Mouse (Mus musculus) megakaryocyte, embryonic 14.5 days (primary cell): ENCODE results near the gene Areg. TPM values are rescaled to one million over a fixed set of nuclear protein-coding genes. Genes with fewer than 3 reads are reported as not detected.

Experiments
- H3K27me3 ChIP-seq: replicated peaks from 2 replicates; pipeline ENCODE3; 2012; ENCODE audit warnings: inconsistent platforms
- H3K36me3 ChIP-seq: replicated peaks from 2 replicates; pipeline ENCODE3; 2012; ENCODE audit warnings: low read length, inconsistent platforms, mixed read lengths
- H3K4me1 ChIP-seq: 2 replicates; pipeline ENCODE4 v1.6.1; 2012; ENCODE audit warnings: inconsistent platforms
- H3K4me3 ChIP-seq: replicated peaks from 2 replicates; pipeline ENCODE3; 2012; ENCODE audit warnings: moderate library complexity, mild to moderate bottlenecking, inconsistent platforms
- H3K9me3 ChIP-seq: 2 replicates; pipeline ENCODE4 v1.6.1; 2012; ENCODE audit warnings: inconsistent platforms
- FLI1 ChIP-seq: IDR thresholded peaks from 2 replicates; pipeline ENCODE4 v1.6.1; 2012; ENCODE audit warnings: low read length, inconsistent platforms, mixed read lengths
- GATA1 ChIP-seq: IDR thresholded peaks from 3 replicates; pipeline ENCODE4 v1.6.1; 2012; ENCODE audit warnings: mixed read lengths, low read length, inconsistent platforms, borderline replicate concordance
- polyA plus RNA-seq: library from polyadenylated mRNA; stranded (reverse); fragments of >175 nt; gene quantifications from 2 replicates; pipeline ENCODE4 v1.2.3, GENCODE M21; 2012; ENCODE audit warnings: low replicate concordance; ENCODE audit not compliant: insufficient read depth

The Areg gene
- not detected in 2 replicates for polyA plus RNA-seq

DNA sequence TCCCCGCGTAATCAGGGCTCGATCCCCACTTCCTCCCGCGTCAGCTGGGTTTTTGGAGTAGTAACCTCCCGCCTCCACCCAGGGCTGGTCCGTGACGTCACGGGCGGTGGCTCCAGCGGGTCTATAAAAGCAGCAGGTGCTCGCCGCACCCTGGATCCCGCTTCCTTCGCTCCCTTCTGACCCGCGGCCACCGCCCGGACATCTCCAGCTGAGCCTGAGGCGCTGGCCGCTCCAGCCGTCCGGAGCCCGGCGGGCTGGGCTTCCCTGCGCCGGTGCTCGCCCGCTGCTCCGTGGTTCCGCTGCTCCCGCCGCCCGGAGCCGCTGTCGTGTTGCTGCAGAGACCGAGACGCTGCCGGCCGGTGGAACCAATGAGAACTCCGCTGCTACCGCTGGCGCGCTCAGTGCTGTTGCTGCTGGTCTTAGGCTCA lies at the start of gene Areg:
Gene Areg, plus strand, starts transcription at position 154 of the 428 bp plus-strand sequence.
- peaks cover 10% of the 10 kb centered on the region for H3K4me1 ChIP-seq
- H3K9me3 ChIP-seq = 0 out of 2 replicates have a peak, but pooled peaks cover 2% of the 10 kb centered on the region
- TF ChIP-seq GATA1 (no peak), FLI1 (no peak)
- H3K27me3 ChIP-seq = peaks cover 52% of the 10 kb centered on the region
- no peaks in the 10 kb centered on the region for H3K36me3 ChIP-seq
- peak within 1 kb of the TSS; percentile 88 for H3K4me3 ChIP-seq

DNA sequence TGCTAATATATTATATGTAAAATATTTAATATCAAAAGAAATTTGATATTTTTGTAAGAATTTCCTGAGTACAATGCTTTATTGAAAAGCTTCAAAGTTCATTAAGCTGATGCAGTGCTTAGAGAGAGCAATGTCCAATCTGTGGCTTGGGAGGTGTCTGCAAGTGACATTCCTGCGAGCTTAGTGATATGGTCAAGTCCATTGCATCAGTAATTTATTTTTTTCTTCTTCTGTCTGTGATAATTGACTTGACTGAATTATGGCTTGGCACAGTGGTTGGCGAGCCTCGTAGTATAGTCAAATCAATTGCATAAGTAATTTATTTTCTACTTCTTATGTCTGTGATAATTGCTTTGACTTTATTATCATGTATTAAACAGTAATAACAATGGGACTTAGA lies 49.1 kb upstream of the Areg start:
- Histone ChIP-seq H3K36me3 (no peaks in the 10 kb centered on the region), H3K27me3 (no peaks in the 10 kb centered on the region), H3K4me1 (no peaks in the 10 kb centered on the region), H3K9me3 (no peaks in the 10 kb centered on the region), H3K4me3 (no peak overlapping the region)
- TF ChIP-seq FLI1 (no peak), GATA1 (no peak)

GRCm38 (mm10) chr5:91097911-91098614 lies 41.3 kb upstream of the Areg start:
- Histone ChIP-seq H3K4me3 (no peak overlapping the region), H3K27me3 (no peaks in the 10 kb centered on the region), H3K36me3 (no peaks in the 10 kb centered on the region), H3K9me3 (no peaks in the 10 kb centered on the region), H3K4me1 (no peaks in the 10 kb centered on the region)
- TF ChIP-seq GATA1 (no peak), FLI1 (no peak)

GRCm38 (mm10) chr5:91101742-91102141 lies 37.7 kb upstream of the Areg start:
- Histone ChIP-seq H3K4me3 (no peak overlapping the region), H3K4me1 (no peaks in the 10 kb centered on the region), H3K9me3 (no peaks in the 10 kb centered on the region), H3K36me3 (no peaks in the 10 kb centered on the region), H3K27me3 (no peaks in the 10 kb centered on the region)
- TF ChIP-seq FLI1 (no peak), GATA1 (no peak)

DNA sequence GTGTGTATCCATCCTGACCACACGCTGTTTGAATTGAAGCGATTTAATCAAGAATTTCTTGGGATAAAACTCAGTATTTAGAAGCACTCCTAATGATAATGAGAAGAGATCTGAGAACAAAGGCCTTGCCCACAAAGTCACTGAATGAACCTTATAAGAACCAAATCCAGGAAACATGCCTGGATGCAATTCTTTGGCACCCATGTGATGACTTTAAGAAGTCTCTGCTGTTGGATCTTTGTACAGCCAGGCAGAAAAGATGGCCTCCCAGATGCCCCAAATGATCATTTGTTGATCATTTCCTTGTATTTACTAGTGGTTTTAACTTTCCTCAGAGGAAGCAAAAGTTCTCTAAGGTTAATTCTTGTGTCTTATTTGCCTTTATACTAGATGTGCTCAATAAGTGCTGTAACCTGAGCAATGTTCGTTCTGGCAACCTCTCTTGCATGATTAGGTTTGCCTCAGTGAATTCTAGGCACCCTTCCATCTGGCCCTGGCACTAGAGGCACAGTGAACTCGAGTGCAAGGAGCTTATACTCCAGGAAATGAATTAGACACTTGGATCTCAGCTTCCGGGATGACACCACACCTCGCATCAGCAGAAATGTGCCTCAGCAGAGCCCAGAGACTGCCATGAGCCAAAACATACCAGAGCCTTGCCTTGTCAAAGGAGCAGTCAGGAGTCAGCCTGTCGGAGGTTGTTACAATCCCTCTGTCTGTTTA lies 35.3 kb upstream of the Areg start:
- Histone ChIP-seq H3K36me3 (no peaks in the 10 kb centered on the region), H3K4me1 (no peaks in the 10 kb centered on the region), H3K9me3 (no peaks in the 10 kb centered on the region), H3K27me3 (no peaks in the 10 kb centered on the region), H3K4me3 (no peak overlapping the region)
- no peak for TF ChIP-seq GATA1
- TF ChIP-seq FLI1 = no peak

DNA sequence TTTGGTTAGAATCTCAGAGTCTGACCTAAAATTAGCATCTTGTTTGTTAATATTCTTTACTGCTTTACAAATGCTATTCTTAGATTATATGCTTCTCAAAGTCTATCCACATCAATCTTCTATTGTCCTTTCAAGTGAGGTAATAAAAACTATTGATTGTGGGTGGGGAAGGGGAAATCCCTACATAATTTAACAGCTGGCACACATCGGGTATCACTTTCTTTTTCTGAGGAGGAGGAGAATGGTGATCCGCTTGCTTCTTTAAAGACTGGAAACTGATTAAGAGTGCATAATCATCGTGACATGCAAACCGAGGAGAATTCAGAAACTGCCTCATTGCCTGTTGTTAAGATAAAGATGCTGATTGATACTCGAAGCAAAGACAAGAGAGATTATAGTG lies 33.2 kb upstream of the Areg start:
- Histone ChIP-seq H3K4me3 (no peak overlapping the region), H3K4me1 (no peaks in the 10 kb centered on the region), H3K36me3 (no peaks in the 10 kb centered on the region), H3K9me3 (peaks cover 3% of the 10 kb centered on the region; the same call in 1 of the 2 replicates), H3K27me3 (no peaks in the 10 kb centered on the region)
- no peak for TF ChIP-seq GATA1
- TF ChIP-seq FLI1 = no peak

DNA sequence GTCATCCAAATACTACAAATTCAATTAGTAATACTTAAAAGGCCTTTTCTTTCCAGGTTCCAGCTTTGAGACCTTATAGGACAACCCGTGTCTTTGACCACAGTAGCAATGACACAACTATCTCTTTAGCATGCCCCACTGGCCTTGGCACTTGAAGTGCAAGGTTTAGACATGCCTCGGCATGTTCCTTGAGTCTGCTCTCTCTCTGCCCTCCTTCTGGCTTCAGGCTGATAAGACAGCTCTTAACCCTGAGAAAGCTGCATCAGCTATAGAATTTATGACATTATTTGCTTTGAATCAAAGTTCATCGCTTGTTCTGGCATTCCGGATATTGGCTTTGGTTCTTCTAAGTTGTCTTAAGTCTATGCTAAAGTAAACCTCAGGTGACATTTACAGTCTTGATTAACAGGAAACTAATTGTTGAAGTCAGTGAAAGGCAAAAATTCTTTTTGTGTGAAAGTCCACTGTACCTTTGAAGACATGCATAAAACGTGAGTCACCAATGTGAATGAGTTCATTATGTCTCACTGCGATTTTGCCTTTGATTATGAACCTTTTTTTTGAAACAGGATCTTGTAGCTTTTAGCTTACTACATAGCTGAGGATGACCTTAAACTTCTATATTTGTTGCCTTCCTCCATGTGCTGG lies 29.3 kb upstream of the Areg start:
- Histone ChIP-seq H3K27me3 (peaks cover 2% of the 10 kb centered on the region), H3K36me3 (no peaks in the 10 kb centered on the region), H3K4me3 (no peak overlapping the region), H3K9me3 (peaks cover 3% of the 10 kb centered on the region; the same call in 1 of the 2 replicates), H3K4me1 (no peaks in the 10 kb centered on the region)
- no peak for TF ChIP-seq GATA1
- no peak for TF ChIP-seq FLI1

GRCm38 (mm10) chr5:91111019-91111418 lies 28.4 kb upstream of the Areg start:
- H3K4me1 ChIP-seq = no peaks in the 10 kb centered on the region
- no peaks in the 10 kb centered on the region for H3K36me3 ChIP-seq
- H3K27me3 ChIP-seq = peaks cover 2% of the 10 kb centered on the region
- peaks cover 3% of the 10 kb centered on the region; the same call in 1 of the 2 replicates for H3K9me3 ChIP-seq
- H3K4me3 ChIP-seq = no peak overlapping the region
- TF ChIP-seq FLI1 (no peak), GATA1 (no peak)

DNA sequence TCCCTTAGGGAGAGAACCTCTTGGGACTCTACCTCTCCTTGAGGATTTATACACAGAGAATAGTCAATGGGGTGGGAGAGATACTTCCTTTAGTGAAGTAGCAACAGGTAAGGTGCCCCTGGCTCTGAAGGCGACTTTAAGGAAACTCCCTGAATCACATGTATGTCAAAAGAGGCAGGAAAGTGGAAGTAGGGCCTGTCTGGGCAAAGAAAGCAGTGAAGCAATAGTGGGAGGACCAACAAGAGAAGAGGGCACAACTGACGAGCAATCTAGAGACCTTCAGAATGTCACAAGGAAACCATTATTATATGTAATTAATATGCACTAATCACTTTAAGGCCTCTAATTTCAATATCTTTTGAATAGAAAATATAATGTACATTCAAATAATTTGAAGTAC lies 25.4 kb upstream of the Areg start:
- H3K9me3 ChIP-seq = peaks cover 3% of the 10 kb centered on the region; the same call in 1 of the 2 replicates
- H3K27me3 ChIP-seq = peaks cover 2% of the 10 kb centered on the region
- no peaks in the 10 kb centered on the region for H3K4me1 ChIP-seq
- no peak for TF ChIP-seq GATA1
- no peak for TF ChIP-seq FLI1
- no peak overlapping the region for H3K4me3 ChIP-seq
- no peaks in the 10 kb centered on the region for H3K36me3 ChIP-seq
